Mouse (Mus musculus) myocyte (in vitro differentiated cells): ENCODE data around the gene Drap1. TPM values are rescaled to one million over a fixed set of nuclear protein-coding genes. Genes with fewer than 3 reads are reported as not detected.

Source experiments
- H3K27me3 ChIP-seq: one replicate; pipeline ENCODE4 v1.6.1; 2011; ENCODE audit not compliant: control insufficient read depth, insufficient read depth, insufficient read length
- H3K36me3 ChIP-seq: one replicate; pipeline ENCODE4 v1.6.1; 2011; ENCODE audit not compliant: control insufficient read depth, insufficient read depth
- H3K4me2 ChIP-seq: one replicate; pipeline ENCODE4 v1.6.1; 2011; ENCODE audit warnings: low read depth, control low read depth
- H3K4me3 ChIP-seq: one replicate; pipeline ENCODE4 v1.5.1; 2011; ENCODE audit warnings: mild to moderate bottlenecking, control low read depth, moderate library complexity
- H3K79me2 ChIP-seq: one replicate; pipeline ENCODE4 v1.6.1; 2011; ENCODE audit not compliant: control insufficient read depth, insufficient read depth
- H3ac ChIP-seq: one replicate; pipeline ENCODE4 v1.6.1; 2011; ENCODE audit not compliant: control insufficient read depth, insufficient read length
- CEBPB ChIP-seq: IDR thresholded peaks from 2 replicates; pipeline ENCODE4 v1.6.1; 2011; ENCODE audit warnings: mild to moderate bottlenecking, moderate library complexity; ENCODE audit not compliant: poor library complexity, insufficient read depth, severe bottlenecking
- E2F4 ChIP-seq: IDR thresholded peaks from one replicate; pipeline ENCODE4 v1.6.1; 2011; ENCODE audit warnings: mild to moderate bottlenecking, control low read depth, moderate library complexity; ENCODE audit not compliant: insufficient read depth
- MAX ChIP-seq: IDR thresholded peaks from one replicate; pipeline ENCODE4 v1.6.1; 2011; ENCODE audit warnings: low read depth, mild to moderate bottlenecking, control low read depth
- MYOD1 ChIP-seq, 3 experiments: IDR thresholded peaks; one replicate each; pipeline ENCODE4 v1.6.1; 2011; ENCODE audit warnings: control low read depth in 2 of 3, low read depth in 2 of 3, mild to moderate bottlenecking in 2 of 3, moderate library complexity in 1 of 3; ENCODE audit not compliant: insufficient read length in 2 of 3, control insufficient read depth in 1 of 3
- MYOG ChIP-seq, 3 experiments: IDR thresholded peaks; one replicate each; pipeline ENCODE4 v1.6.1; 2011; ENCODE audit warnings: control low read depth in 2 of 3, low read depth in 2 of 3, mild to moderate bottlenecking in 2 of 3; ENCODE audit not compliant: insufficient read length in 2 of 3, control insufficient read depth in 1 of 3, insufficient read depth in 1 of 3
- POLR2A ChIP-seq: IDR thresholded peaks from one replicate; pipeline ENCODE4 v1.6.1; 2011; ENCODE audit warnings: low read depth, mild to moderate bottlenecking, control low read depth, moderate library complexity; ENCODE audit not compliant: insufficient read length
- POLR2AphosphoS2 ChIP-seq: IDR thresholded peaks from one replicate; pipeline ENCODE4 v1.6.1; 2011; ENCODE audit warnings: low read depth, control low read depth; ENCODE audit not compliant: insufficient read length
- REST ChIP-seq: IDR thresholded peaks from one replicate; pipeline ENCODE4 v1.6.1; 2011; ENCODE audit warnings: mild to moderate bottlenecking, control low read depth, moderate library complexity; ENCODE audit not compliant: insufficient read depth, insufficient read length
- SRF ChIP-seq: IDR thresholded peaks from one replicate; pipeline ENCODE4 v1.6.1; 2011; ENCODE audit warnings: low read depth; ENCODE audit not compliant: control insufficient read depth, insufficient read length
- TCF12 ChIP-seq: IDR thresholded peaks from one replicate; pipeline ENCODE4 v1.6.1; 2011; ENCODE audit warnings: mild to moderate bottlenecking, control low read depth; ENCODE audit not compliant: poor library complexity, insufficient read depth, severe bottlenecking
- TCF3 ChIP-seq: IDR thresholded peaks from one replicate; pipeline ENCODE4 v1.6.1; 2011; ENCODE audit warnings: low read depth, control low read depth; ENCODE audit not compliant: insufficient read length
- USF1 ChIP-seq: IDR thresholded peaks from one replicate; pipeline ENCODE4 v1.6.1; 2011; ENCODE audit warnings: low read depth, mild to moderate bottlenecking, control low read depth, moderate library complexity
- polyA plus RNA-seq: library from polyadenylated mRNA; unstranded; fragments of >200 nt; fragmentation: generic; extraction: Trizol; gene quantifications from one replicate; pipeline ENCODE4 v1.2.1, GENCODE M21; 2012; ENCODE audit warnings: missing spikeins

Drap1 gene
- polyA plus RNA-seq, 1 experiment = 481 TPM

DNA sequence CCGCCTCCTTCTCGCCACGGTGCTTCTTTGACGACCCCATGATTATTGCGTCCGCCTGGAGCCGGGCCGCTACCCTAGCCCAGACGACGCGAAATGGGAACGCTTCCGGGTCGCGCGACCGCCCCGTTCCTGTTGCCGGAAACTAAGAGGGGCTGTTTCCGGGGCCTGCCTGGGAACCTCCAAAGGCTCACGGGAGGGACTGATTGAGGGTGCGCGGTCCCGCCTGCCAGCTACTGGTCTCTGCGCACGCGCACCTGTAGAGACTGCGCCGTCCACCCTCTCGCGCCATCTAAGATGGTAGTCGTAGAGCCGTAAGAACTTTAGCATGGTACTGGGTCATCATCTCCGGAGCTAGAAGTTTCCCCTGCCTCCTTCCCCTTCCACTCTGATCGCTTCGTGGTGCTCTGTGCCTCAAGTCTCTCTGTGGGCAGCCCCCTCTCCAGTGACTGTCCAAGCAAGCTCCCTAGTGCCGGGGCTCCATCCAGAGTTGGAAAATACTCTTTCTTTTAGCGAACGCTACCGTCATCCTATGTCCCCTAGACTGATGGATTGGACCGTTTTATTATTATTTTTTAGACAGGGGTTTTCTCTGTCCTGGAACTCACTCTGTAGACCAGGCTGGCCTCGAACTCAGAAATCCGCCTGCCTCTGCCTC lies 36.1 kb downstream of the Drap1 start, which contains the start of gene Sart1:
TSS of gene Sart1 (minus strand) at position 116 of the 655 bp plus-strand sequence.
- H3K27me3 ChIP-seq = no peaks in the 10 kb centered on the region
- peaks cover 8% of the 10 kb centered on the region for H3K36me3 ChIP-seq
- peak within 1 kb of the TSS; percentile 90 for H3K4me3 ChIP-seq
- H3K79me2 ChIP-seq = peaks cover 34% of the 10 kb centered on the region
- TF ChIP-seq E2F4 (peak; percentile 15), MYOD1 (IDR thresholded peaks at IDR 0.05; ENCODE audit: control insufficient read depth in 1 of 3, insufficient read length in 2 of 3, low read depth in 2 of 3) (no peak), MYOG (IDR thresholded peaks at IDR 0.05; ENCODE audit: control insufficient read depth in 1 of 3, insufficient read depth in 1 of 3, insufficient read length in 2 of 3, low read depth in 2 of 3) (no peak), POLR2A (peak; percentile 89), SRF (peak; percentile 26), POLR2AphosphoS2 (peak; percentile 85), CEBPB (no peak)
- H3ac ChIP-seq = peak within 1 kb of the TSS; percentile 76
- H3K4me2 ChIP-seq = peak within 1 kb of the TSS; percentile 100

DNA sequence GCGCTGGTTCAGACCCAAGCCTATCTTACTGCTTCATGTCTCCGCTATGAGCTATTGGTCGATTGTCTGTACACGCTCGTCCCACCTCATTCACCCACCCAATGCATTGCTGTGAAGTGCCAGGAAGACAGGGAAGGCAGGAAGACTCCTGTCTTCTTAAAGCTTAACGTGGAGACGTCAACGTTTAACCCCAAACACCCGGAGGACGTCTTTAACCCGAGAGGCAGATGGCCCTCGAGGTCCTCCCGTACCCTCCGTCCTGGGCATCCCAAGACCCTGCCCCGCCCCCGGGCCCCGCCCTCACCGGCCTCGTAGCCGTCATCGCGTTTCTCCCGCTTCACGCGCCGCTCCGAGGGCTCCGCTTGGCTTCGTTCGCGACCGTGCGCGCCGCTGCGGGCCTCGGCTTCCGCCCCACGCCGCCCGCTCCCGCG lies 36.8 kb downstream of the Drap1 start:
- Histone ChIP-seq H3K4me3 (peak overlapping the region; percentile 90), H3ac (peak overlapping the region; percentile 76), H3K27me3 (no peaks in the 10 kb centered on the region), H3K79me2 (peaks cover 34% of the 10 kb centered on the region), H3K4me2 (peak overlapping the region; percentile 89), H3K36me3 (peaks cover 13% of the 10 kb centered on the region)
- TF ChIP-seq POLR2AphosphoS2 (no peak), CEBPB (no peak), TCF3 (no peak), POLR2A (no peak), USF1 (no peak), MYOG (IDR thresholded peaks at IDR 0.05; ENCODE audit: control insufficient read depth in 1 of 3, insufficient read depth in 1 of 3, insufficient read length in 2 of 3, low read depth in 2 of 3) (no peak), REST (no peak), TCF12 (no peak), MAX (no peak), MYOD1 (IDR thresholded peaks at IDR 0.05; ENCODE audit: control insufficient read depth in 1 of 3, insufficient read length in 2 of 3, low read depth in 2 of 3) (no peak), SRF (no peak), E2F4 (no peak)

DNA sequence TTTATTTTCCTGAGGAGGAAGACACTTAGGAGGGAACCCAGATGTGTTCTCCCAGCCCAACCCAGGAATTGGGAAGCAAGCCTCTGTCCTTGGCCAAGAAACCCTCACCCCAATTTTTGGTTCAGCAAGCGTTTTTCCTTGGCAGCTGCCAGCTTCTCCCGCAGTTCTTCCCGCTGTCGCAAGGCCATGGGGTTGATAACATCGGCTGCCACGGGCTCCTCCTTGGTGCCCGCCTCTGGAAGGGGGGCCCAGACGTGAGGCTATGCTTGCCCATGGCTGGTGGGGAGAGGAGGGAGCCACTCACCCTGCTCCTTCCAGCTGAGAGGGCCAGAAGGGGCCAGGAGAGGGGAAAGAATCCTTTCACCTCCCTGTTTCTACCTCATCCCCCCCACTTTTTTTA lies 40.1 kb downstream of the Drap1 start:
- no peak for TF ChIP-seq POLR2A
- no peak for TF ChIP-seq SRF
- no peak for TF ChIP-seq MYOD1 (IDR thresholded peaks at IDR 0.05; ENCODE audit: control insufficient read depth in 1 of 3, insufficient read length in 2 of 3, low read depth in 2 of 3)
- TF ChIP-seq USF1 = no peak
- TF ChIP-seq MYOG (IDR thresholded peaks at IDR 0.05; ENCODE audit: control insufficient read depth in 1 of 3, insufficient read depth in 1 of 3, insufficient read length in 2 of 3, low read depth in 2 of 3) = no peak
- TF ChIP-seq TCF3 = no peak
- no peak for TF ChIP-seq CEBPB
- TF ChIP-seq E2F4 = no peak
- TF ChIP-seq REST = no peak
- TF ChIP-seq MAX = no peak
- TF ChIP-seq TCF12 = no peak
- no peak for TF ChIP-seq POLR2AphosphoS2
- Histone ChIP-seq H3K4me2 (no peak overlapping the region), H3ac (no peak overlapping the region), H3K27me3 (no peaks in the 10 kb centered on the region), H3K4me3 (no peak overlapping the region), H3K79me2 (peaks cover 34% of the 10 kb centered on the region), H3K36me3 (peaks cover 26% of the 10 kb centered on the region)

DNA sequence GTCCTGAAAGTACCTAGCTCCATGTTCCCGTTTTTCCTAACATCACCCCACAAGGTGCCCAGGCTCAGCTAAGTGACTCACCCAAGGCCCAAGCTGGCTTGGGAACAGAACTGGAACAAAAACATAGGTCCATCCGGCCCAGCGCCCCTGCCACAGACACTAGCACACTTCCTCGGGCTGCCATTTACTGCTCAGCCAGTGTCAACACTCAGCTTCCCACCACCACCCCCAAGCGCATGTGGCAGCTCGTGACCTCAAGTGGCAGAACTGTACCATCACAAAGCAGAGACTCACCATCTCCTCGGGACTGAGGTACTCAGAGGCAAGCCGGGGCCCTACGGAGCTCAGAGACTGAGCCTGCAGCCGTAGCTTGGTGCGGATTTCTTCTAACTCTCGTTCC lies 41.5 kb downstream of the Drap1 start:
- H3ac ChIP-seq = no peak overlapping the region
- no peak overlapping the region for H3K4me3 ChIP-seq
- H3K36me3 ChIP-seq = peaks cover 26% of the 10 kb centered on the region
- TF ChIP-seq TCF3 = no peak
- TF ChIP-seq E2F4 = no peak
- TF ChIP-seq MAX = no peak
- no peak for TF ChIP-seq USF1
- TF ChIP-seq TCF12 = no peak
- no peak for TF ChIP-seq REST
- TF ChIP-seq POLR2A = no peak
- no peak for TF ChIP-seq POLR2AphosphoS2
- TF ChIP-seq SRF = no peak
- TF ChIP-seq MYOG (IDR thresholded peaks at IDR 0.05; ENCODE audit: control insufficient read depth in 1 of 3, insufficient read depth in 1 of 3, insufficient read length in 2 of 3, low read depth in 2 of 3) = no peak
- no peak for TF ChIP-seq MYOD1 (IDR thresholded peaks at IDR 0.05; ENCODE audit: control insufficient read depth in 1 of 3, insufficient read length in 2 of 3, low read depth in 2 of 3)
- no peak for TF ChIP-seq CEBPB
- peaks cover 27% of the 10 kb centered on the region for H3K79me2 ChIP-seq
- H3K27me3 ChIP-seq = no peaks in the 10 kb centered on the region
- H3K4me2 ChIP-seq = no peak overlapping the region
